Mouse (Mus musculus) intestine, postnatal 0 days (tissue): ENCODE results near the gene Frmd4a. TPM values are rescaled to one million over a fixed set of nuclear protein-coding genes. Genes with fewer than 3 reads are reported as not detected.

ENCODE experiments used
- ATAC-seq: fragments of 200-750 bp; cut with Nextera tagmentation; 2 replicates; pipeline ENCODE4 v1.8.0; 2017; ENCODE audit warnings: mild to moderate bottlenecking, moderate TSS enrichment, moderate library complexity
- H3K27ac ChIP-seq: fragments of 300-500 bp; sonication (generic); 2 replicates; pipeline ENCODE4 v1.5.1; 2014; ENCODE audit warnings: mild to moderate bottlenecking, low read depth, low read length, moderate library complexity
- H3K27me3 ChIP-seq: fragments of 300-500 bp; sonication (generic); replicated peaks from 2 replicates; pipeline ENCODE4 v1.6.1; 2014; ENCODE audit warnings: low read length, mixed read lengths; ENCODE audit not compliant: control insufficient read depth, insufficient read depth
- H3K36me3 ChIP-seq: fragments of 300-500 bp; sonication (generic); 2 replicates; pipeline ENCODE4 v1.6.1; 2014; ENCODE audit warnings: mild to moderate bottlenecking, moderate library complexity; ENCODE audit not compliant: control insufficient read depth, insufficient read depth
- H3K4me1 ChIP-seq: fragments of 300-500 bp; sonication (generic); replicated peaks from 2 replicates; pipeline ENCODE4 v1.6.1; 2014; ENCODE audit warnings: antibody characterized with exemption, low read length, mixed read lengths; ENCODE audit not compliant: control insufficient read depth, insufficient read depth
- H3K4me2 ChIP-seq: fragments of 300-500 bp; sonication (generic); replicated peaks from 2 replicates; pipeline ENCODE4 v1.6.1; 2014; ENCODE audit warnings: low read depth, mild to moderate bottlenecking, moderate library complexity
- H3K4me3 ChIP-seq: fragments of 300-500 bp; sonication (generic); 2 replicates; pipeline ENCODE4 v1.5.1; 2014; ENCODE audit warnings: low read depth, low read length
- H3K9ac ChIP-seq: fragments of 300-500 bp; sonication (generic); 2 replicates; pipeline ENCODE4 v1.6.1; 2014; ENCODE audit warnings: mild to moderate bottlenecking, low read depth, low read length
- H3K9me3 ChIP-seq: fragments of 300-500 bp; sonication (generic); 2 replicates; pipeline ENCODE4 v1.6.1; 2016; ENCODE audit warnings: mixed run types; ENCODE audit not compliant: control insufficient read depth
- CTCF ChIP-seq: sonication (generic); IDR thresholded peaks from 2 replicates; pipeline ENCODE4 v1.5.1; 2016; ENCODE audit warnings: low read depth, mild to moderate bottlenecking, control low read depth, antibody characterized with exemption, moderate library complexity
- WGBS: fragments of 180-500 bp; shearing (Covaris S2); extraction: QIAGEN DNeasy Blood & Tissue Kit; methylation state at CpG from one replicate; pipeline ENCODE4 v1.1.7; 2014; 5-methylcytosine and 5-hydroxymethylcytosine counted together
- polyA plus RNA-seq: library from polyadenylated mRNA; unstranded; fragments of >200 nt; fragmentation: Nextera tagmentation; extraction: Ambion mirVana; gene quantifications from 2 replicates; pipeline ENCODE4 v1.2.1, GENCODE M21; 2015

Frmd4a gene
- polyA plus RNA-seq, 1 experiment from 2014 or later, result 4.5 TPM

DNA sequence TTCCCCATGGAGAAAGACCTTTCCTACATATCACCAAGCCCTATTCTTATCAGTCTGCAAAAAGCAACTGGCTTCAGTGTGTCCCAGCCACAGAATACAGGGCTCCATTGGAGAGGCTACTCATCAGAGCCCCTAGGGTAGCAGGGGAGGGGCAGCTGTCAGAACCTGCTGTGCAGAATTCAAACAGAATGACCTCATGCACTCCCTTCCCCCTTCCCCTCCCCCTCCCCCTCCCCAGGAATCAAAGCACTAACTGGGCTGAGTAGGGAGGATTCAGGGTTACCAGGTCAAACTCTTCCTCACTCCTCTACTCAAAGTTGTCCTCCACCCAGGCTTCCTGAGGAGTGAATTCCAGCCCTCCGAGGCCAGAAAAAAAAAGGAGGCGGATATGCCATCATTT, 444.0 kb downstream of the Frmd4a start:
- H3K4me3 ChIP-seq, result no peak overlapping the region
- no peak overlapping the region for H3K4me2 ChIP-seq
- no peak overlapping the region for H3K9ac ChIP-seq
- WGBS, result 50% methylated on average over 2 of the region's 2 CpGs
- TF ChIP-seq CTCF, result no peak
- H3K36me3 ChIP-seq, result no peaks in the 10 kb centered on the region
- peaks cover 4% of the 10 kb centered on the region; the same call in 1 of the 2 replicates for H3K4me1 ChIP-seq
- no peaks in the 10 kb centered on the region for H3K27me3 ChIP-seq
- H3K9me3 ChIP-seq, result no peaks in the 10 kb centered on the region
- ATAC-seq, result no peak
- no peak overlapping the region for H3K27ac ChIP-seq

DNA sequence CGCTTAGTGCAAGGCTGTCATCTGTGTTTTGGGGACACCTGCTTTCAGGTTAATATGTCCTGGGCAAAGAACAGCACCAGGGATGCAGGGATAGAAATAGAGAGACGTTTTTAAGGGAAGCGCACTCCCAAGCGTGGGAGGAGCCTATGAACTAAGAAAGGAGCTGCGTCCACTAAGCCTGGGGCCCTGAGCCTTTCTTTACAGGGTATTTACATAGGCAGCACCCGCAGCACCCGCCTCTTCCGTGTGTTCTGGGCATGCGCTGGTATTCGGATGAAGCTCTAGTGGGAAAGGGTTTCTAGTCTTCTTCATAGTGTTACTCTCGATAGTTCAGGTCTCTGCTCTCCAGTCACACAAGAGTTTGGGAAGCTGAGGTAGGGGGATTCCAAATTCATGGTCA, 445.0 kb downstream of the Frmd4a start:
- no peak for ATAC-seq
- no peaks in the 10 kb centered on the region for H3K9me3 ChIP-seq
- no peak overlapping the region for H3K4me3 ChIP-seq
- H3K27ac ChIP-seq, result no peak overlapping the region
- H3K4me1 ChIP-seq, result peaks cover 4% of the 10 kb centered on the region; the same call in 1 of the 2 replicates
- TF ChIP-seq CTCF, result no peak
- H3K9ac ChIP-seq, result no peak overlapping the region
- no peaks in the 10 kb centered on the region for H3K36me3 ChIP-seq
- no peaks in the 10 kb centered on the region for H3K27me3 ChIP-seq
- H3K4me2 ChIP-seq, result peak overlapping the region; percentile 13; the same call in 1 of the 2 replicates
- 33% methylated on average over 11 of the region's 11 CpGs for WGBS

DNA sequence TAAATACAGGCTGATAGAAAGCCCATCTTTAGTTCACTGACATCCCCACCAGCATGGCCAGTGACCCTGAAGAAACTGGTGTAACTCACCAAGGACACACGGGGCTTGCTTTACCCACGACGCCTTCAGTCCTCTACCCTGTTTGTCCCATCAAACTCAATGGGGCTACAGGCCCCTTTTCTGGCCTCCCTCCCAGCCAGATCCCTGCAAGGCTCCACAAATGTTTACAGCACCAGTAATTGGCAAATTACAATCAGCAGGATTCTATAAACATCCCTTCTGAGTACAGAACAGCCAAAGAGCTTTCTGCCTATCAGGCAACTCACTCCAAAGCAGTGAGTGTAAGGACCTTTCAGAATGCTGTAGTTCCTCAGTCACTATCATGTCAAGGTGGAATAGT, 448.6 kb downstream of the Frmd4a start:
- Histone ChIP-seq H3K27ac (no peak overlapping the region), H3K4me1 (peaks cover 4% of the 10 kb centered on the region; the same call in 1 of the 2 replicates), H3K4me2 (no peak overlapping the region), H3K36me3 (no peaks in the 10 kb centered on the region), H3K9ac (no peak overlapping the region), H3K4me3 (no peak overlapping the region), H3K9me3 (no peaks in the 10 kb centered on the region), H3K27me3 (no peaks in the 10 kb centered on the region)
- WGBS, result 38% methylated on average over 3 of the region's 3 CpGs
- TF ChIP-seq CTCF, result no peak
- ATAC-seq, result no peak

DNA sequence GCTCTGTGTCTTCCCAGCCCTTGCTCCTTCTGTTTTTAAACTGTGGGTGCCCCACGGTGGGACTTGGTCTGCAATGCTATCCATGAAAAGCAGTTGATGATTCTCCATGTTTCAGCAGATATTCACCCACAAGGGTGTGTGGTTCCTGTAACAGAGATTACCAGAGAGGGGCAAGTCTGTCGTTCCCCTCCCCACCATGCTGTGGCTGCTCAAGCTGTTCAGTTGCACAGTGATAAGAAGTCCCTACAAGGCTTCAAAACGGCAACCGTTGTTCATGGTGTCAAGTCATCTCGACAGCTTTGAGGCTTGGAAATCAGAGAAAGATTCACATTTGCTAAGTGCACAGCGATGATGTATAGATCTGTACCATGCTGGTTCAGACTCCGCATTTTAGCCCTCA, 449.8 kb downstream of the Frmd4a start:
- Histone ChIP-seq H3K4me2 (no peak overlapping the region), H3K27ac (no peak overlapping the region), H3K36me3 (no peaks in the 10 kb centered on the region), H3K4me1 (peaks cover 4% of the 10 kb centered on the region; the same call in 1 of the 2 replicates), H3K9me3 (no peaks in the 10 kb centered on the region), H3K9ac (no peak overlapping the region), H3K27me3 (no peaks in the 10 kb centered on the region), H3K4me3 (no peak overlapping the region)
- TF ChIP-seq CTCF, result no peak
- 90% methylated on average over 7 of the region's 7 CpGs for WGBS
- no peak for ATAC-seq

DNA sequence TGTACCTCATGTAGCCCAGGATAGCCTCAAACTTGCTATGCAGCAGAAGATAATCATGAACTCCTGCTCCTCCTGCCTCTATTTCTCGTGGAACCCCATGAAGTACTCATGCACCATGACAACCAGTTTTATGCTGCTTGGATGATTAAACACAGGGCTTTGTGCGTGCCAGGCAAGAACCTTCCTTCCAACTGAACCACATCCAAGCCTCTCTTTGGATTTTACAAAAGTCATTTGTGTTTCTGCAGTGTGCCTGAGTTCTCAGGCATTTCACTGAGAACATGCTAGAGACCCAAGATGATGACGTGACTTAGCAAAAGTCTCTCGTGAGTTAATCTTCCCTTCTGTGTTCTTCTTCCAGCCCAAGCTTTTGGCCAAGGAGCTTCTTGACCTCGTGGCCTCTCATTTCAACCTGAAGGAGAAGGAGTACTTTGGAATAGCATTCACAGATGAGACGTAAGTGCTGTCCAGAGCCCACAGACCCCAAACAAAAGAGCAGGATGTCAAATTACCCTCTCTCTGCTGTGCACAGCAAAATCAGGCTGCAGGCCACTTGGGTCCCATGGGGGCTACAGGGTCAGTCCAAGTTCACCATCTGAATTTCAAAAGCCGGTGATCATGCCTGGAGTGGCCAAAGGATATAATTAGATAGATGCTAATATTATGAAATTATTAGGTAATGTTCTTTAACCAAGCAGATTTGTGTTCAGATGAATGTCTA, 455.4 kb downstream of the Frmd4a start:
- no peak for TF ChIP-seq CTCF
- H3K27ac ChIP-seq, result no peak overlapping the region

DNA sequence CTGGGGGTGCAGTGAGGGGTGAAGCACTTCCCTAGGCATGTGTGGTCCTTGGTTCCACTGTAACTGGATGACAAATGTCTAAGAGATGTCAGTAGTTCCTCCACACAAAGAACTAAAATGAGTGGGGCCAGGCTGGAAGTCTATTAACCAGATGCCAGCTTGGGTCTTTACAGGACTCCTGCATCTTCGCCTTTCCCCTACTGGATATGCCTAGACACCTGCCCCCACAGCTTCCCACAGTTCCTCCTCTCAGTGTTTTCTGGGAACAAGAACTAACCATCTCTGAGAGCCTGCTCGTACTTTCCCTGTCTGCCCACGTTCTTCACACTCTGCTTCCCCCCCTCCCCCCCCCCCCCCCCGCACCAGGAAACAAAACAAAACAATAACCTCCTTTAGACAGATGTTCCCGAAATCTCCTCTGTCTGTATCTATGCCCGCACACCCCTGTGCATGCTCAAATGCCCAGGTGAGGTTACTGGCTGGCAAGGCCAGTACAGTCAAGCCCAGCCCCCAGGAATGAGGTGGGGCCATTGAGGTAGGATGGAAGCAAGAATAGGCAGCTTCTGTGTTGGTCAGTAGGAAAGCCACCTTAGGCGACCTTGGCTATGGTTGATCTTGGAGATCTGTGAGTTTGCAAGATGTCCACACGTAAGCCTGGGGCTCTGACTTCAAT, 456.5 kb downstream of the Frmd4a start:
- Histone ChIP-seq H3K27me3 (no peaks in the 10 kb centered on the region), H3K4me2 (no peak overlapping the region), H3K36me3 (no peaks in the 10 kb centered on the region), H3K9ac (no peak overlapping the region), H3K9me3 (no peaks in the 10 kb centered on the region), H3K4me3 (no peak overlapping the region), H3K4me1 (no peaks in the 10 kb centered on the region), H3K27ac (no peak overlapping the region)
- WGBS, result 71% methylated on average over 7 of the region's 8 CpGs
- no peak for TF ChIP-seq CTCF
- no peak for ATAC-seq

More for the DNA sequence above, 455.4 kb downstream of the Frmd4a start:
- Histone ChIP-seq H3K9me3 (no peaks in the 10 kb centered on the region), H3K27me3 (no peaks in the 10 kb centered on the region), H3K9ac (no peak overlapping the region), H3K4me3 (no peak overlapping the region), H3K4me2 (no peak overlapping the region), H3K4me1 (no peaks in the 10 kb centered on the region), H3K36me3 (no peaks in the 10 kb centered on the region)
- no peak for ATAC-seq
- 62% methylated on average over 7 of the region's 7 CpGs for WGBS
